Mouse (Mus musculus) bone marrow, adult 2 months (tissue): ENCODE data around the gene Slamf8. TPM values are rescaled to one million over a fixed set of nuclear protein-coding genes. Genes with fewer than 3 reads are reported as not detected.

Experiments
- H3K27ac ChIP-seq: fragments of 200-500 bp; 2 replicates; pipeline ENCODE4 v1.5.1; 2012; ENCODE audit warnings: low read depth, mild to moderate bottlenecking, control low read depth, inconsistent platforms, low read length; ENCODE audit not compliant: control insufficient read depth, poor library complexity, insufficient read depth
- H3K4me1 ChIP-seq: fragments of 200-500 bp; 2 replicates; pipeline ENCODE4 v1.6.1; 2011; ENCODE audit warnings: low read length; ENCODE audit not compliant: control insufficient read depth, insufficient read depth
- H3K4me3 ChIP-seq: fragments of 200-500 bp; replicated peaks from 2 replicates; pipeline ENCODE3; 2011; ENCODE audit warnings: mild to moderate bottlenecking, low read depth, low read length, control low read depth; ENCODE audit not compliant: control insufficient read depth
- CTCF ChIP-seq: fragments of 200-500 bp; IDR thresholded peaks from 2 replicates; pipeline ENCODE4 v1.5.1; 2011; ENCODE audit warnings: low read length, control low read depth; ENCODE audit not compliant: control insufficient read depth, insufficient read depth
- POLR2A ChIP-seq: fragments of 200-500 bp; IDR thresholded peaks from 2 replicates; pipeline ENCODE4 v1.6.1; 2011; ENCODE audit warnings: low read depth, mild to moderate bottlenecking, control low read depth, low read length, borderline replicate concordance; ENCODE audit not compliant: control insufficient read depth
- WGBS: fragments of 180-500 bp; shearing (Covaris S2); methylation state at CpG from one replicate; pipeline ENCODE4 v1.1.7; 2018; 5-methylcytosine and 5-hydroxymethylcytosine counted together
- polyA plus RNA-seq: library from polyadenylated mRNA; stranded (reverse); fragments of >200 nt; gene quantifications from 2 replicates; pipeline ENCODE4 v1.2.4, GENCODE M21; 2011; ENCODE audit warnings: low replicate concordance; ENCODE audit not compliant: missing spikeins, insufficient read depth, insufficient read length

The Slamf8 gene
- 3.7 TPM in 1 of 2 replicates, not detected in the other for polyA plus RNA-seq

- 25% methylated on average over 7 of the region's 7 CpGs for WGBS
- no peak for TF ChIP-seq POLR2A
- TF ChIP-seq CTCF: no peak
- H3K27ac ChIP-seq: no peak within 1 kb of the TSS
- H3K4me3 ChIP-seq: no peak within 1 kb of the TSS
- peaks cover 1% of the 10 kb centered on the region; the same call in 1 of the 2 replicates for H3K4me1 ChIP-seq
Measured at GRCm38 (mm10) chr1:172590385-172590784, at the start of gene Slamf8. Slamf8 (minus strand) TSS chr1:172590568.

GRCm38 (mm10) chr1:172638781-172639180 lies 48.4 kb upstream of the Slamf8 start:
- WGBS: 70% methylated on average over 2 of the region's 2 CpGs
- no peak for TF ChIP-seq POLR2A
- no peak for TF ChIP-seq CTCF
- Histone ChIP-seq H3K4me3 (no peak overlapping the region), H3K27ac (no peak overlapping the region), H3K4me1 (no peaks in the 10 kb centered on the region; the same call in 1 of the 2 replicates)

- 77% methylated on average over 4 of the region's 4 CpGs for WGBS
- no peak for TF ChIP-seq POLR2A
- TF ChIP-seq CTCF: no peak
- no peak overlapping the region for H3K4me3 ChIP-seq
- H3K4me1 ChIP-seq: no peaks in the 10 kb centered on the region; the same call in 1 of the 2 replicates
- no peak overlapping the region for H3K27ac ChIP-seq
Measured at GRCm38 (mm10) chr1:172637801-172638200, 47.4 kb upstream of the Slamf8 start.

- no peaks in the 10 kb centered on the region; the same call in 1 of the 2 replicates for H3K4me1 ChIP-seq
- 18% methylated on average over 5 of the region's 5 CpGs for WGBS
- TF ChIP-seq POLR2A: no peak
- no peak overlapping the region for H3K4me3 ChIP-seq
- no peak overlapping the region for H3K27ac ChIP-seq
Measured at GRCm38 (mm10) chr1:172636266-172636665, 45.9 kb upstream of the Slamf8 start.

GRCm38 (mm10) chr1:172635258-172635657 lies 44.9 kb upstream of the Slamf8 start:
- WGBS: 34% methylated on average over 4 of the region's 4 CpGs
- Histone ChIP-seq H3K27ac (no peak overlapping the region), H3K4me3 (no peak overlapping the region), H3K4me1 (no peaks in the 10 kb centered on the region; the same call in 1 of the 2 replicates)
- TF ChIP-seq CTCF (no peak), POLR2A (no peak)

GRCm38 (mm10) chr1:172634136-172634535 lies 43.8 kb upstream of the Slamf8 start:
- Histone ChIP-seq H3K4me1 (no peaks in the 10 kb centered on the region; the same call in 1 of the 2 replicates), H3K4me3 (no peak overlapping the region), H3K27ac (no peak overlapping the region)
- TF ChIP-seq CTCF (no peak), POLR2A (no peak)
- WGBS: 92% methylated on average over 2 of the region's 2 CpGs

- Histone ChIP-seq H3K4me3 (peak within 1 kb of the TSS; percentile 84), H3K4me1 (no peaks in the 10 kb centered on the region; the same call in 1 of the 2 replicates), H3K27ac (peak within 1 kb of the TSS; percentile 35)
- TF ChIP-seq POLR2A (peak; percentile 50; the same call in 1 of the 2 replicates), CTCF (peak; percentile 83)
- under 1% methylated on average over 53 of the region's 53 CpGs for WGBS
Measured at GRCm38 (mm10) chr1:172632451-172633326, 42.3 kb upstream of the Slamf8 start, which contains the start of gene Dusp23. Dusp23 (minus strand) TSS chr1:172632962.

GRCm38 (mm10) chr1:172631721-172632120 lies 41.4 kb upstream of the Slamf8 start:
- Histone ChIP-seq H3K4me1 (no peaks in the 10 kb centered on the region; the same call in 1 of the 2 replicates), H3K4me3 (no peak overlapping the region), H3K27ac (no peak overlapping the region; the same call in 1 of the 2 replicates)
- TF ChIP-seq CTCF: no peak
- no peak for TF ChIP-seq POLR2A
- WGBS: 86% methylated on average over 5 of the region's 5 CpGs
